In genomic region chr1:136945426-136945825, GRCm38 (mm10) we compare ENCODE assay signal across 11 mouse cellular contexts. TPM values are rescaled to one million over a fixed set of nuclear protein-coding genes. Genes with fewer than 3 reads are reported as not detected.
DNase-seq lines count a peak whose midpoint lies in the region; ATAC-seq and TF ChIP-seq lines count a peak whose summit lies in the region.
"Had no signal": no experiment of that assay in that cellular context is flagged by ENCODE, and none has a peak within 500 bp of the region (broad histone marks: within the 10 kb centered on the region; RNA-seq: fewer than 3 reads in every experiment).

No protein-coding gene starts in this region.

- H3K4me2 ChIP-seq in kidney, embryonic 14.5 days (replicated peaks; ENCODE audit: low read depth, low read length), result peak overlapping the region; percentile 12; the same call in 1 of the 2 replicates
- H3K4me2 ChIP-seq in liver, embryonic 14.5 days (ENCODE audit: low read depth), result peak overlapping the region; percentile 45
- H3K4me2 ChIP-seq: forebrain, embryonic 12.5 days had no signal

- no peak for TF ChIP-seq EP300 in liver, embryonic 14.5 days (IDR thresholded peaks at IDR 0.05; ENCODE audit: low read depth)

- ATAC-seq in kidney, embryonic 14.5 days (ENCODE audit: low FRiP score, low TSS enrichment), result no peak
- no peak for ATAC-seq in liver, embryonic 14.5 days (ENCODE audit: insufficient read depth)

- peaks cover 6% of the 10 kb centered on the region; the same call in 1 of the 2 replicates for H3K4me1 ChIP-seq in kidney, embryonic 14.5 days (ENCODE audit: control insufficient read depth, insufficient read depth, low read length)
- H3K4me1 ChIP-seq in liver, embryonic 14.5 days (replicated peaks; ENCODE audit: control insufficient read depth in 2 of 2, insufficient read depth in 2 of 2, low read length in 1 of 2), result peaks cover 0 to 3% of the 10 kb centered on the region in 2 experiments; a peak in 2 of 4 replicates

- no peaks in the 10 kb centered on the region for H3K9me3 ChIP-seq in kidney, embryonic 14.5 days (ENCODE audit: control insufficient read depth, low read length)
- no peaks in the 10 kb centered on the region for H3K9me3 ChIP-seq in liver, embryonic 14.5 days (ENCODE audit: control insufficient read depth, low read length)
- H3K9me3 ChIP-seq: forebrain, embryonic 12.5 days had no signal

- TF ChIP-seq CTCF in liver, embryonic 14.5 days (IDR thresholded peaks at IDR 0.05; ENCODE audit: low read depth), result no peak

- H3K27ac ChIP-seq in kidney, embryonic 14.5 days (ENCODE audit: low read depth, low read length), result no peak overlapping the region
- H3K27ac ChIP-seq in liver, embryonic 14.5 days, result no peak overlapping the region
- H3K27ac ChIP-seq: forebrain, embryonic 12.5 days had no signal

- WGBS in kidney, embryonic 14.5 days, result 5% methylated on average over 7 of the region's 7 CpGs
- 10% methylated on average over 7 of the region's 7 CpGs for whole genome bisulfite sequencing in liver, embryonic 14.5 days (ENCODE audit: insufficient replicate concordance)

- H3K9ac ChIP-seq in kidney, embryonic 14.5 days (ENCODE audit: low read depth, low read length), result no peak overlapping the region
- H3K9ac ChIP-seq in liver, embryonic 14.5 days (replicated peaks), result no peak overlapping the region
- H3K9ac ChIP-seq: forebrain, embryonic 12.5 days had no signal

- H3K27me3 ChIP-seq in kidney, embryonic 14.5 days (ENCODE audit: control insufficient read depth, insufficient read depth, low read length), result peaks cover 62% of the 10 kb centered on the region
- peaks cover 51% of the 10 kb centered on the region for H3K27me3 ChIP-seq in liver, embryonic 14.5 days (ENCODE audit: control insufficient read depth, insufficient read depth, low read length)

- DNase-seq in kidney, postnatal 36 days, result no peak
- DNase-seq in ZHBTc4 (ENCODE audit: low read depth, low spot score), result peak; percentile 36
- DNase-seq in embryo, embryonic 11 days, result peak; percentile 53
- no peak for DNase-seq in liver, embryonic 14.5 days (ENCODE audit: low read depth in 3 of 3, low spot score in 3 of 3)
- DNase-seq in T-cell, adult 2 months (ENCODE audit: low spot score), result no peak
- no peak for DNase-seq in frontal cortex, postnatal 14 days (ENCODE audit: low spot score in 2 of 2)
- DNase-seq: cerebellum, adult 9-11 months; lung, adult 2 months; thymus, postnatal 36 days had no signal

- H3K36me3 ChIP-seq in kidney, embryonic 14.5 days (ENCODE audit: control insufficient read depth, insufficient read depth, low read length), result no peaks in the 10 kb centered on the region
- H3K36me3 ChIP-seq in liver, embryonic 14.5 days (replicated peaks; ENCODE audit: control insufficient read depth, insufficient read depth, low read depth), result no peaks in the 10 kb centered on the region
- H3K36me3 ChIP-seq: forebrain, embryonic 12.5 days had no signal

- no peak overlapping the region for H3K4me3 ChIP-seq in kidney, embryonic 14.5 days (ENCODE audit: low read length)
- no peak overlapping the region for H3K4me3 ChIP-seq in liver, embryonic 14.5 days (ENCODE audit: insufficient read depth in 1 of 2, low read depth in 2 of 2, low read length in 2 of 2)
- H3K4me3 ChIP-seq: forebrain, embryonic 12.5 days had no signal

RNA-seq across cellular contexts. Expression of gene Nr5a2, which starts 14.8 kb away (rescaled TPM):
- polyA plus RNA-seq in kidney, embryonic 14.5 days (2014; fragmentation: Nextera tagmentation; extraction: Ambion mirVana), result 0.10 and 0.46 TPM in 2 replicates
- polyA plus RNA-seq in liver, embryonic 14.5 days (2012; rRNA removed), result 2.5 and 2.8 TPM in 2 replicates
- polyA plus RNA-seq in liver, embryonic 14.5 days (2014; fragmentation: Nextera tagmentation; extraction: Ambion mirVana), result 1.4 and 1.5 TPM in 2 replicates

Comparison
In these comparisons a context has a peak if more than half of its experiments do, and no peak if none do; other contexts are left out.
1. DNase-seq: peak in ZHBTc4 (single experiment) and embryo, embryonic 11 days (single experiment); none in kidney, postnatal 36 days (0 of 2), liver, embryonic 14.5 days (0 of 3), T-cell, adult 2 months (single experiment) and frontal cortex, postnatal 14 days (0 of 2).